Mouse (Mus musculus) fat pad, adult 2 months (tissue): ENCODE results near the gene Rfx1.

Source experiments
- DNase-seq: peaks from one replicate; pipeline ENCODE4 v3.0.0-alpha.2; 2011; ENCODE audit warnings: low read depth, low spot score; ENCODE audit errors: extremely low read depth

Rfx1 gene

GRCm38 (mm10) chr8:84059226-84059625, 7.4 kb upstream of the Rfx1 start:
- no peak for DNase-seq

GRCm38 (mm10) chr8:84060245-84060644, 6.4 kb upstream of the Rfx1 start:
- DNase-seq = no peak

- no peak for DNase-seq
Measured at GRCm38 (mm10) chr8:84063861-84064610, 2.6 kb upstream of the Rfx1 start.

- no peak for DNase-seq
Measured at GRCm38 (mm10) chr8:84065037-84065436, 1.6 kb upstream of the Rfx1 start, which contains the start of gene Gm10643. Gene Gm10643, minus strand, starts transcription at chr8:84065137.

GRCm38 (mm10) chr8:84065457-84066072, 1.1 kb upstream of the Rfx1 start:
- no peak for DNase-seq

- DNase-seq = no peak
Measured at GRCm38 (mm10) chr8:84067047-84067573, 476 bp downstream of the Rfx1 start.

- DNase-seq = no peak
Measured at GRCm38 (mm10) chr8:84067911-84068310, 1.3 kb downstream of the Rfx1 start.

GRCm38 (mm10) chr8:84068316-84069035, 1.8 kb downstream of the Rfx1 start:
- DNase-seq = no peak

GRCm38 (mm10) chr8:84069169-84069568, 2.5 kb downstream of the Rfx1 start:
- no peak for DNase-seq

GRCm38 (mm10) chr8:84069750-84070149, 3.1 kb downstream of the Rfx1 start:
- DNase-seq = no peak

- DNase-seq = no peak
Measured at GRCm38 (mm10) chr8:84070241-84070640, 3.6 kb downstream of the Rfx1 start.

- DNase-seq = no peak
Measured at GRCm38 (mm10) chr8:84070667-84071066, 4.0 kb downstream of the Rfx1 start.

- DNase-seq = no peak
Measured at GRCm38 (mm10) chr8:84071921-84072320, 5.3 kb downstream of the Rfx1 start.

- DNase-seq = no peak
Measured at GRCm38 (mm10) chr8:84072321-84072720, 5.7 kb downstream of the Rfx1 start.

- no peak for DNase-seq
Measured at GRCm38 (mm10) chr8:84073230-84073976, 6.8 kb downstream of the Rfx1 start.

GRCm38 (mm10) chr8:84076412-84076811, 9.8 kb downstream of the Rfx1 start:
- DNase-seq = no peak

- no peak for DNase-seq
Measured at GRCm38 (mm10) chr8:84076849-84077248, 10.2 kb downstream of the Rfx1 start.

- DNase-seq = no peak
Measured at GRCm38 (mm10) chr8:84079206-84079605, 12.6 kb downstream of the Rfx1 start.

GRCm38 (mm10) chr8:84083829-84084241, 17.2 kb downstream of the Rfx1 start:
- no peak for DNase-seq

GRCm38 (mm10) chr8:84084341-84085115, 17.9 kb downstream of the Rfx1 start:
- no peak for DNase-seq
